Mouse (Mus musculus) MEL (cell line): ENCODE measurements at regions not wholly inside any gene's neighbourhood (a gene's known extent, or its start where the extent isn't known, plus 50 kb on each side); places are given as distances from the start of the nearest gene placed in this dataset.

Experiments used
- DNase-seq: peaks from one replicate; pipeline ENCODE4 v3.0.0; 2011; ENCODE audit warnings: low read depth, low spot score
- H3K27ac ChIP-seq: 2 replicates; pipeline ENCODE4 v1.5.1; 2012; ENCODE audit warnings: low read depth, mild to moderate bottlenecking, control low read depth, low read length, moderate library complexity; ENCODE audit not compliant: control insufficient read depth
- H3K27me3 ChIP-seq, 2 experiments: fragments of 150-350 bp in 1 of 2; sonication (generic) in 1 of 2; 2 replicates each; pipeline ENCODE4 v1.6.1; 2012; ENCODE audit warnings: low read length in 2 of 2, mild to moderate bottlenecking in 2 of 2, improper control_type of control experiment in 1 of 2, moderate library complexity in 1 of 2; ENCODE audit not compliant: insufficient read depth in 2 of 2, control insufficient read depth in 1 of 2
- H3K36me3 ChIP-seq, 2 experiments: 2 replicates each; pipeline ENCODE4 v1.6.1; 2012 to 2014; ENCODE audit warnings: low read length in 2 of 2, improper control_type of control experiment in 1 of 2, inconsistent platforms in 1 of 2, mild to moderate bottlenecking in 1 of 2; ENCODE audit not compliant: insufficient read depth in 2 of 2, control insufficient read depth in 1 of 2
- H3K4me1 ChIP-seq, 2 experiments: fragments of 150-350 bp in 1 of 2; sonication (generic) in 1 of 2; 2 replicates each; pipeline ENCODE4 v1.6.1; 2012; ENCODE audit warnings: low read length in 2 of 2, improper control_type of control experiment in 1 of 2, mild to moderate bottlenecking in 1 of 2; ENCODE audit not compliant: insufficient read depth in 2 of 2, control insufficient read depth in 1 of 2
- H3K4me3 ChIP-seq, 2 experiments: fragments of 150-350 bp in 1 of 2; sonication (generic) in 1 of 2; 2 replicates each; pipeline ENCODE4 v1.5.1; 2012; ENCODE audit warnings: low read depth in 2 of 2, low read length in 2 of 2, mild to moderate bottlenecking in 2 of 2, moderate library complexity in 2 of 2, control low read depth in 1 of 2, improper control_type of control experiment in 1 of 2; ENCODE audit not compliant: control insufficient read depth in 1 of 2, insufficient read depth in 1 of 2
- H3K79me2 ChIP-seq: 2 replicates; pipeline ENCODE4 v1.6.1; 2012; ENCODE audit warnings: mild to moderate bottlenecking, low read length, moderate library complexity; ENCODE audit not compliant: control insufficient read depth, poor library complexity, insufficient read depth
- H3K9ac ChIP-seq: 2 replicates; pipeline ENCODE4 v1.6.1; 2012; ENCODE audit warnings: low read depth, mild to moderate bottlenecking, control low read depth, low read length, moderate library complexity; ENCODE audit not compliant: control insufficient read depth, poor library complexity, severe bottlenecking
- H3K9me3 ChIP-seq: fragments of 150-350 bp; sonication (generic); replicated peaks from 2 replicates; pipeline ENCODE4 v1.6.1; 2012; ENCODE audit warnings: mild to moderate bottlenecking, low read length, improper control_type of control experiment, moderate library complexity; ENCODE audit not compliant: insufficient read depth
- BHLHE40 ChIP-seq: IDR thresholded peaks from 2 replicates; pipeline ENCODE4 v1.6.1; 2012; ENCODE audit warnings: low read depth, mild to moderate bottlenecking, inconsistent platforms, low read length, improper control_type of control experiment, borderline replicate concordance
- CHD2 ChIP-seq: IDR thresholded peaks from 2 replicates; pipeline ENCODE4 v1.6.1; 2011; ENCODE audit warnings: low read length, improper control_type of control experiment
- CTCF ChIP-seq, 3 experiments: IDR thresholded peaks in 2 of 3; conservative IDR thresholded peaks in 1 of 3; 2 replicates each; pipeline ENCODE4 v1.5.1; 2011 to 2012; ENCODE audit warnings: low read length in 3 of 3, low read depth in 2 of 3, mild to moderate bottlenecking in 2 of 3, improper control_type of control experiment in 1 of 3, inconsistent platforms in 1 of 3, mixed read lengths in 1 of 3, moderate library complexity in 1 of 3; ENCODE audit not compliant: control insufficient read depth in 1 of 3, insufficient read depth in 1 of 3, poor library complexity in 1 of 3, severe bottlenecking in 1 of 3
- E2F4 ChIP-seq: IDR thresholded peaks from 2 replicates; pipeline ENCODE4 v1.6.1; 2011; ENCODE audit warnings: low read depth, low read length, improper control_type of control experiment, borderline replicate concordance
- ELF1 ChIP-seq: IDR thresholded peaks from 2 replicates; pipeline ENCODE4 v1.6.1; 2014; ENCODE audit warnings: low read depth, mild to moderate bottlenecking, inconsistent platforms, low read length, improper control_type of control experiment, moderate library complexity
- ETS1 ChIP-seq: IDR thresholded peaks from 2 replicates; pipeline ENCODE4 v1.6.1; 2012; ENCODE audit warnings: low read depth, mild to moderate bottlenecking, inconsistent platforms, low read length, improper control_type of control experiment, moderate library complexity
- GABPA ChIP-seq: IDR thresholded peaks from 2 replicates; pipeline ENCODE4 v1.6.1; 2012; ENCODE audit warnings: low read depth, mild to moderate bottlenecking, inconsistent platforms, low read length, improper control_type of control experiment, moderate library complexity
- GATA1 ChIP-seq: IDR thresholded peaks from 2 replicates; pipeline ENCODE4 v1.6.1; 2011; ENCODE audit warnings: low read depth, low read length, improper control_type of control experiment
- HCFC1 ChIP-seq: IDR thresholded peaks from 2 replicates; pipeline ENCODE4 v1.6.1; 2012; ENCODE audit warnings: low read depth, mild to moderate bottlenecking, inconsistent platforms, low read length, improper control_type of control experiment, moderate library complexity
- MAX ChIP-seq: IDR thresholded peaks from 2 replicates; pipeline ENCODE4 v1.6.1; 2011; ENCODE audit warnings: low read length, improper control_type of control experiment
- MEF2A ChIP-seq: IDR thresholded peaks from 2 replicates; pipeline ENCODE4 v1.6.1; 2014; ENCODE audit warnings: low read depth, mild to moderate bottlenecking, inconsistent platforms, low read length, improper control_type of control experiment; ENCODE audit not compliant: poor library complexity, insufficient replicate concordance, severe bottlenecking; ENCODE audit errors: extremely low read depth
- MXI1 ChIP-seq: IDR thresholded peaks from 2 replicates; pipeline ENCODE4 v1.6.1; 2011; ENCODE audit warnings: mild to moderate bottlenecking, low read depth, low read length, improper control_type of control experiment
- MYC ChIP-seq: IDR thresholded peaks from 2 replicates; pipeline ENCODE4 v1.6.1; 2011; ENCODE audit warnings: low read depth, mild to moderate bottlenecking, low read length, improper control_type of control experiment, moderate library complexity
- NELFE ChIP-seq: IDR thresholded peaks from 2 replicates; pipeline ENCODE4 v1.6.1; 2011; ENCODE audit warnings: low read depth, low read length, improper control_type of control experiment
- POLR2A ChIP-seq, 2 experiments: IDR thresholded peaks; 2 replicates each; pipeline ENCODE4 v1.6.1; 2011 to 2012; ENCODE audit warnings: low read length in 2 of 2, mild to moderate bottlenecking in 2 of 2, control low read depth in 1 of 2, improper control_type of control experiment in 1 of 2, low read depth in 1 of 2, moderate library complexity in 1 of 2; ENCODE audit not compliant: control insufficient read depth in 1 of 2, insufficient read depth in 1 of 2, poor library complexity in 1 of 2
- POLR2AphosphoS2 ChIP-seq: IDR thresholded peaks from 2 replicates; pipeline ENCODE4 v1.6.1; 2011; ENCODE audit warnings: low read length, improper control_type of control experiment
- POLR2AphosphoS5 ChIP-seq: IDR thresholded peaks from 2 replicates; pipeline ENCODE4 v1.6.1; 2012; ENCODE audit warnings: low read depth, borderline replicate concordance, mild to moderate bottlenecking, inconsistent platforms, low read length, moderate library complexity, mixed read lengths
- RAD21 ChIP-seq: IDR thresholded peaks from 2 replicates; pipeline ENCODE4 v1.6.1; 2011; ENCODE audit warnings: mild to moderate bottlenecking, low read depth, low read length, improper control_type of control experiment
- RCOR1 ChIP-seq: IDR thresholded peaks from 2 replicates; pipeline ENCODE4 v1.6.1; 2012; ENCODE audit warnings: low read depth, mild to moderate bottlenecking, inconsistent platforms, low read length, improper control_type of control experiment
- SMC3 ChIP-seq: IDR thresholded peaks from 2 replicates; pipeline ENCODE4 v1.6.1; 2011; ENCODE audit warnings: low read depth, low read length, improper control_type of control experiment
- TAL1 ChIP-seq: IDR thresholded peaks from 2 replicates; pipeline ENCODE4 v1.6.1; 2012; ENCODE audit warnings: mild to moderate bottlenecking, inconsistent platforms, low read length, moderate library complexity, mixed read lengths
- TCF12 ChIP-seq: IDR thresholded peaks from 2 replicates; pipeline ENCODE4 v1.6.1; 2014; ENCODE audit warnings: low read depth, mild to moderate bottlenecking, inconsistent platforms, low read length, improper control_type of control experiment, moderate library complexity
- UBTF ChIP-seq: IDR thresholded peaks from 2 replicates; pipeline ENCODE4 v1.6.1; 2012; ENCODE audit warnings: low read depth, mild to moderate bottlenecking, inconsistent platforms, low read length, improper control_type of control experiment, moderate library complexity, borderline replicate concordance; ENCODE audit not compliant: insufficient read depth
- USF1 ChIP-seq: IDR thresholded peaks from 2 replicates; pipeline ENCODE4 v1.6.1; 2014; ENCODE audit warnings: low read depth, mild to moderate bottlenecking, inconsistent platforms, low read length, improper control_type of control experiment, moderate library complexity
- USF2 ChIP-seq, 2 experiments: IDR thresholded peaks; 2 replicates each; pipeline ENCODE4 v1.6.1; 2011 to 2012; ENCODE audit warnings: improper control_type of control experiment in 2 of 2, low read length in 2 of 2, borderline replicate concordance in 1 of 2, inconsistent platforms in 1 of 2, low read depth in 1 of 2, mild to moderate bottlenecking in 1 of 2; ENCODE audit not compliant: insufficient read depth in 1 of 2
- ZC3H11A ChIP-seq: IDR thresholded peaks from 2 replicates; pipeline ENCODE4 v1.6.1; 2012; ENCODE audit warnings: low read depth, mild to moderate bottlenecking, inconsistent platforms, low read length, improper control_type of control experiment
- ZKSCAN1 ChIP-seq: IDR thresholded peaks from 2 replicates; pipeline ENCODE4 v1.6.1; 2012; ENCODE audit warnings: low read depth, mild to moderate bottlenecking, inconsistent platforms, low read length, improper control_type of control experiment, moderate library complexity
- ZNF384 ChIP-seq: IDR thresholded peaks from 2 replicates; pipeline ENCODE4 v1.6.1; 2012; ENCODE audit warnings: low read depth, mild to moderate bottlenecking, inconsistent platforms, low read length, improper control_type of control experiment

- H3K79me2 ChIP-seq = no peaks in the 10 kb centered on the region
- no peaks in the 10 kb centered on the region for H3K9me3 ChIP-seq
- TF ChIP-seq CHD2 (no peak), MAX (no peak), CTCF (IDR thresholded peaks at IDR 0.05 in 2 of 3, conservative IDR thresholded peaks at IDR 0.05 in 1 of 3; ENCODE audit: control insufficient read depth in 1 of 3, insufficient read depth in 1 of 3, low read depth in 2 of 3, low read length in 3 of 3, poor library complexity in 1 of 3, severe bottlenecking in 1 of 3) (no peak), NELFE (no peak), POLR2AphosphoS5 (no peak), ZKSCAN1 (no peak), GABPA (no peak), ZNF384 (no peak), POLR2A (IDR thresholded peaks at IDR 0.05; ENCODE audit: control insufficient read depth in 1 of 2, insufficient read depth in 1 of 2, low read depth in 1 of 2, low read length in 2 of 2, poor library complexity in 1 of 2) (no peak), ETS1 (no peak), E2F4 (no peak), USF1 (no peak), ZC3H11A (no peak), TCF12 (no peak), ELF1 (no peak), POLR2AphosphoS2 (no peak), MYC (no peak)
- TF ChIP-seq, all 39 proteins: peak for 0
- no peak overlapping the region for H3K4me3 ChIP-seq
- no peaks in the 10 kb centered on the region for H3K4me1 ChIP-seq
- DNase-seq = no peak
- H3K27ac ChIP-seq = no peak overlapping the region
- no peak overlapping the region for H3K9ac ChIP-seq
- H3K27me3 ChIP-seq = no peaks in the 10 kb centered on the region
- H3K36me3 ChIP-seq = no peaks in the 10 kb centered on the region
These were observed 112.0 kb upstream of the Ppm1h start for GRCm38 (mm10) chr10:122566601-122567000.

GRCm38 (mm10) chr10:122569546-122570202, 108.9 kb upstream of the Ppm1h start:
- H3K27me3 ChIP-seq = no peaks in the 10 kb centered on the region
- H3K27ac ChIP-seq = no peak overlapping the region
- no peak overlapping the region for H3K4me3 ChIP-seq
- H3K4me1 ChIP-seq = no peaks in the 10 kb centered on the region
- no peaks in the 10 kb centered on the region for H3K9me3 ChIP-seq
- no peak overlapping the region for H3K9ac ChIP-seq
- H3K36me3 ChIP-seq = no peaks in the 10 kb centered on the region
- DNase-seq = no peak
- H3K79me2 ChIP-seq = no peaks in the 10 kb centered on the region
- TF ChIP-seq USF2 (IDR thresholded peaks at IDR 0.05; ENCODE audit: borderline replicate concordance in 1 of 2, insufficient read depth in 1 of 2, low read depth in 1 of 2, low read length in 2 of 2) = no peak
- no peak for TF ChIP-seq SMC3
- TF ChIP-seq E2F4 = no peak
- TF ChIP-seq ZKSCAN1 = no peak
- TF ChIP-seq UBTF = no peak
- TF ChIP-seq RCOR1 = no peak
- no peak for TF ChIP-seq ZNF384
- no peak for TF ChIP-seq MXI1
- TF ChIP-seq HCFC1 = no peak
- no peak for TF ChIP-seq GATA1
- no peak for TF ChIP-seq MEF2A
- no peak for TF ChIP-seq RAD21
- TF ChIP-seq TAL1 = no peak
- no peak for TF ChIP-seq TCF12
- no peak for TF ChIP-seq USF1
- no peak for TF ChIP-seq BHLHE40
